Mouse (Mus musculus): Measurements from ENCODE around the gene Kmt2b. TPM values are rescaled to one million over a fixed set of nuclear protein-coding genes. Genes with fewer than 3 reads are reported as not detected.
A peak's percentile ranks its signal among the peaks of the same experiment; 100 is the strongest.

Gene Kmt2b
- total and polyA plus RNA-seq, 3 experiments: 8.4 to 32.8 (median 17.2) TPM

DNA sequence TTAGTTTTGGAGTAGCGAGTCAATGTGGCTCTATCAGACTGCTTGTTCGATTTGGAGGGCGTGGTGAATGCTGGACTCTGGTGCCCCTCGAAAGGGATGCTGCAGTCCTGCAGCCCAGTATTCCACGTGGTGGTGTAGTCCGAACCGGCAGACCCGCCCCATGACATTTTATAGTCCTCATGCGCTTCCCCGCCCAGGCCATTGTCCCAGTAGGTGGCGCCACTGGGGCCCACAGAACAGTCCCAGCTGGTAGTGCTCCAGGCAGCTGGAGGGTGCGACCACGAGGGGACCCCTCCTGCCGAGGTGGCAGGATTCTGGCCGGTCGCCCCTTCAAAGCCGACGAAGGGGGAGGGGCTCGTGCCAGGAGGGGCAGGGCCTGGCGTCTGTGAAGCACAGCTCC is 46.1 kb upstream of the Kmt2b start:
- no peak for DNase-seq (ENCODE audit: extremely low read depth)
- Histone ChIP-seq H3K4me1 (ENCODE audit: control insufficient read depth in 1 of 2, insufficient read depth in 2 of 2) (peaks cover 9 to 16% of the 10 kb centered on the region in 2 experiments; a peak in 3 of 4 replicates), H3K27me3 (replicated peaks) (no peaks in the 10 kb centered on the region), H3K9ac (ENCODE audit: insufficient read depth, low read depth) (no peak overlapping the region), H3K9me3 (replicated peaks; ENCODE audit: low read length) (no peaks in the 10 kb centered on the region), H3K4me2 (ENCODE audit: insufficient read depth, low read depth, poor library complexity, severe bottlenecking) (no peak overlapping the region), H3K36me3 (replicated peaks in 1 of 2; ENCODE audit: control insufficient read depth in 1 of 2, insufficient read depth in 1 of 2, low read length in 1 of 2) (no peaks in the 10 kb centered on the region), H3K79me2 (replicated peaks; ENCODE audit: control insufficient read depth, extremely low read depth, insufficient read depth, poor library complexity, severe bottlenecking) (no peaks in the 10 kb centered on the region), H3K27ac (ENCODE audit: insufficient read depth, low read depth) (no peak overlapping the region), H3K4me3 (replicated peaks in 1 of 3; ENCODE audit: low read depth in 2 of 3, low read length in 2 of 3, poor library complexity in 1 of 3) (no peak overlapping the region)
- TF ChIP-seq BHLHE40 (IDR thresholded peaks at IDR 0.05; ENCODE audit: low read depth, low read length) (no peak), USF1 (IDR thresholded peaks at IDR 0.05; ENCODE audit: low read depth, low read length) (no peak), CTCF (conservative IDR thresholded peaks at IDR 0.05 in 1 of 2, IDR thresholded peaks at IDR 0.05 in 1 of 2; ENCODE audit: low read depth in 2 of 2, low read length in 2 of 2) (peak in 1 of 2 experiments; percentile 57; a peak in 2 of 4 replicates), ZKSCAN1 (IDR thresholded peaks at IDR 0.05; ENCODE audit: borderline replicate concordance, low read depth, low read length) (no peak), SMC3 (IDR thresholded peaks at IDR 0.05; ENCODE audit: low read depth, low read length) (peak; percentile 44), USF2 (conservative IDR thresholded peaks at IDR 0.05; ENCODE audit: low read depth, low read length) (no peak), POLR2AphosphoS2 (IDR thresholded peaks at IDR 0.05; ENCODE audit: low read depth, low read length) (no peak), IRF4 (IDR thresholded peaks at IDR 0.05; ENCODE audit: low read depth, low read length) (no peak), NELFE (IDR thresholded peaks at IDR 0.05; ENCODE audit: low read depth, low read length) (no peak), KAT2A (IDR thresholded peaks at IDR 0.05; ENCODE audit: insufficient replicate concordance, low read length) (no peak), TBP (conservative IDR thresholded peaks at IDR 0.05; ENCODE audit: low read depth, low read length) (no peak), MXI1 (IDR thresholded peaks at IDR 0.05; ENCODE audit: low read depth, low read length) (no peak), GABPA (IDR thresholded peaks at IDR 0.05; ENCODE audit: insufficient replicate concordance, low read depth, low read length) (no peak), MAZ (IDR thresholded peaks at IDR 0.05; ENCODE audit: low read depth, low read length) (no peak), E2F4 (IDR thresholded peaks at IDR 0.05; ENCODE audit: insufficient replicate concordance, low read depth, low read length) (no peak), JUN (IDR thresholded peaks at IDR 0.05; ENCODE audit: insufficient read depth, low read depth, low read length) (no peak), ZMIZ1 (IDR thresholded peaks at IDR 0.05; ENCODE audit: low read depth, low read length) (no peak), ZC3H11A (IDR thresholded peaks at IDR 0.05; ENCODE audit: low read depth, low read length) (no peak)
- in situ Hi-C loops (cut with MboI; ENCODE audit: low pct_ligation_motif_present, low pct_unique_long_range_greater_than_20kb, low sequenced_read_pairs): no loop called here
- dilution Hi-C loops (cut with MboI; ENCODE audit: extremely low pct_ligation_motif_present, extremely low pct_unique_long_range_greater_than_20kb, low sequenced_read_pairs): no loop called here

DNA sequence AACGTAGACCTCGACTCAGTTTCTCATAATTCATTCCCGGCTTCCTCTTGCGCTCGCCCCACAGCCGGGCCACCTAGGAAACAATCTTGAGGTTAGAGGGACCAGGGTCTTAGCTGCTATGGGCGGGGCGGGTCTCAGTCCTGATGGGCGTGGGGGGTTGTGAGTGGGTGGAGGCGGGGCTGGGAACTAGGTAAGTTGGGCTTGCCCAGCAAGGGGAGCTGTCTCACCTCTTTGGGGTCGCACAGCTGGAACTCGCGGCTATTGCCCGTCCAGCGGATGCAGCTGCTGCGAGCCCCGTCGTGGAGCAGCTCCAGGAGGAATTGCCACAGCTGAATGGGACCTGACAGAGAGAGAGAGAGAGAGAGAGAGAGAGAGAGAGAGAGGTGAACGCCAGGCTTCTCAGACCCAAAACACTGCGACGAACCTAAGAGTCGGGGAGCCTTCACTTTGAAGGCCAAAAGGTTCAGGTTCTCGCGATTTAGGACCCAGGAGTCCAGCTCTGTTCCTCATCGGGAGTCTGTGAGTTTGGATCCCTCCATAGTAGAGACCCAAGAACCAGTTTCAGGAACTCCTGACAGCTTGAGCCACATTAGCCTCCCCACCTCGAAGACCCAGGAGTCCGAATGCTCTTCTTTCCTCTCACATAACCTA is 45.4 kb upstream of the Kmt2b start:
- Histone ChIP-seq H3K9me3 (replicated peaks; ENCODE audit: low read length) (no peaks in the 10 kb centered on the region), H3K4me1 (ENCODE audit: control insufficient read depth in 1 of 2, insufficient read depth in 2 of 2) (peaks cover 12 to 16% of the 10 kb centered on the region in 2 experiments), H3K79me2 (replicated peaks; ENCODE audit: control insufficient read depth, extremely low read depth, insufficient read depth, poor library complexity, severe bottlenecking) (no peaks in the 10 kb centered on the region), H3K36me3 (replicated peaks in 1 of 2; ENCODE audit: control insufficient read depth in 1 of 2, insufficient read depth in 1 of 2, low read length in 1 of 2) (no peaks in the 10 kb centered on the region), H3K9ac (ENCODE audit: insufficient read depth, low read depth) (no peak overlapping the region), H3K27me3 (replicated peaks) (no peaks in the 10 kb centered on the region), H3K4me2 (ENCODE audit: insufficient read depth, low read depth, poor library complexity, severe bottlenecking) (no peak overlapping the region), H3K27ac (ENCODE audit: insufficient read depth, low read depth) (no peak overlapping the region), H3K4me3 (replicated peaks in 1 of 3; ENCODE audit: low read depth in 2 of 3, low read length in 2 of 3, poor library complexity in 1 of 3) (no peak overlapping the region)
- dilution Hi-C loops (cut with MboI; ENCODE audit: extremely low pct_ligation_motif_present, extremely low pct_unique_long_range_greater_than_20kb, low sequenced_read_pairs) (no loop called here), in situ Hi-C loops (cut with MboI; ENCODE audit: low pct_ligation_motif_present, low pct_unique_long_range_greater_than_20kb, low sequenced_read_pairs) (no loop called here)
- no peak for DNase-seq (ENCODE audit: extremely low read depth)
- TF ChIP-seq ZC3H11A (IDR thresholded peaks at IDR 0.05; ENCODE audit: low read depth, low read length): no peak
- TF ChIP-seq CHD1 (IDR thresholded peaks at IDR 0.05; ENCODE audit: low read depth, low read length): no peak
